Mouse (Mus musculus) stomach, postnatal 0 days (tissue): ENCODE measurements around the gene Angel1. TPM values are rescaled to one million over a fixed set of nuclear protein-coding genes. Genes with fewer than 3 reads are reported as not detected.
A peak's percentile ranks its signal among the peaks of the same experiment; 100 is the strongest.

Source experiments
- ATAC-seq: fragments of 200-750 bp; cut with Nextera tagmentation; 2 replicates; pipeline ENCODE4 v1.8.0; 2017; ENCODE audit not compliant: low FRiP score, low TSS enrichment
- DNase-seq: peaks from one replicate; pipeline ENCODE4 v3.0.0-alpha.2; 2016; ENCODE audit warnings: low spot score
- H3K27ac ChIP-seq: fragments of 300-500 bp; sonication (generic); replicated peaks from 2 replicates; pipeline ENCODE4 v1.5.1; 2014; ENCODE audit warnings: mild to moderate bottlenecking, control low read depth
- H3K27me3 ChIP-seq: fragments of 300-500 bp; sonication (generic); 2 replicates; pipeline ENCODE4 v1.6.1; 2014; ENCODE audit warnings: low read length; ENCODE audit not compliant: control insufficient read depth, insufficient read depth
- H3K36me3 ChIP-seq: fragments of 300-500 bp; sonication (generic); 2 replicates; pipeline ENCODE4 v1.6.1; 2014; ENCODE audit warnings: low read length, mixed read lengths; ENCODE audit not compliant: control insufficient read depth, insufficient read depth
- H3K4me1 ChIP-seq: fragments of 300-500 bp; sonication (generic); replicated peaks from 2 replicates; pipeline ENCODE4 v1.6.1; 2014; ENCODE audit warnings: antibody characterized with exemption; ENCODE audit not compliant: control insufficient read depth, insufficient read depth
- H3K4me2 ChIP-seq: fragments of 300-500 bp; sonication (generic); replicated peaks from 2 replicates; pipeline ENCODE4 v1.6.1; 2014; ENCODE audit warnings: low read depth, mild to moderate bottlenecking, control low read depth, moderate library complexity
- H3K4me3 ChIP-seq: fragments of 300-500 bp; sonication (generic); 2 replicates; pipeline ENCODE4 v1.5.1; 2014; ENCODE audit warnings: low read depth, low read length, control low read depth
- H3K9ac ChIP-seq: fragments of 300-500 bp; sonication (generic); 2 replicates; pipeline ENCODE4 v1.6.1; 2014; ENCODE audit warnings: mild to moderate bottlenecking, low read length, control low read depth, mixed read lengths
- H3K9me3 ChIP-seq: fragments of 300-500 bp; sonication (generic); 2 replicates; pipeline ENCODE4 v1.6.1; 2016; ENCODE audit warnings: low read length; ENCODE audit not compliant: control insufficient read depth
- CTCF ChIP-seq: IDR thresholded peaks from 2 replicates; pipeline ENCODE4 v1.5.1; 2016; ENCODE audit warnings: antibody characterized with exemption, low read depth, mild to moderate bottlenecking, moderate library complexity
- EP300 ChIP-seq: optimal IDR thresholded peaks from 2 replicates; pipeline ENCODE3; 2016; ENCODE audit warnings: antibody characterized with exemption
- WGBS: fragments of 180-500 bp; shearing (Covaris S2); extraction: QIAGEN DNeasy Blood & Tissue Kit; methylation state at CpG from one replicate; pipeline ENCODE4 v1.1.7; 2014; 5-methylcytosine and 5-hydroxymethylcytosine counted together
- polyA plus RNA-seq: library from polyadenylated mRNA; unstranded; fragments of >200 nt; fragmentation: Nextera tagmentation; extraction: Ambion mirVana; gene quantifications from 2 replicates; pipeline ENCODE4 v1.2.1, GENCODE M21; 2015

Angel1 gene
- polyA plus RNA-seq, 1 experiment from 2014 or later, result 3.9 TPM

DNA sequence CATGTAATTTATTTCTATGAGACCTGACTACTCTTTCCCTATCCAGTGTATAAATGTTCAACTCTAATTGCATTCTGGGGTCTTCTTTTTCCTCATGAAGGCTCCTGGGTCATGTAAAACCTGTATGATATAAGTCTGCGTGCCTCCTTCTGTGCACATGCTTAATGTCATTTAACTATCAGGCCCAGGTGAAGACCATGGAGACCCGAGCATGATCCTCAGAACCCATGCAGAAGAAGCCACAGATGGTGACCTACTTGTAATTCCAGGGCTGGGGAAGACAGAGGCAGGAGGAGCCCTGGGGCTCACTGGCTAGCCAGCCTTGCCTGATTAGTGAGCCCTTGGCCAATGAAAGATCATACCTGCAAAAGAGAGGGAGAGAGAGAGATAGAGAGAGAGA is 65.8 kb downstream of the Angel1 start:
- Histone ChIP-seq H3K27me3 (no peaks in the 10 kb centered on the region), H3K36me3 (no peaks in the 10 kb centered on the region), H3K4me3 (no peak overlapping the region), H3K9me3 (no peaks in the 10 kb centered on the region), H3K4me2 (no peak overlapping the region), H3K4me1 (no peaks in the 10 kb centered on the region), H3K27ac (no peak overlapping the region), H3K9ac (no peak overlapping the region)
- ATAC-seq (no peak), DNase-seq (no peak)
- TF ChIP-seq EP300 (no peak), CTCF (no peak)
- WGBS, result 82% methylated on average over 2 of the region's 2 CpGs

DNA sequence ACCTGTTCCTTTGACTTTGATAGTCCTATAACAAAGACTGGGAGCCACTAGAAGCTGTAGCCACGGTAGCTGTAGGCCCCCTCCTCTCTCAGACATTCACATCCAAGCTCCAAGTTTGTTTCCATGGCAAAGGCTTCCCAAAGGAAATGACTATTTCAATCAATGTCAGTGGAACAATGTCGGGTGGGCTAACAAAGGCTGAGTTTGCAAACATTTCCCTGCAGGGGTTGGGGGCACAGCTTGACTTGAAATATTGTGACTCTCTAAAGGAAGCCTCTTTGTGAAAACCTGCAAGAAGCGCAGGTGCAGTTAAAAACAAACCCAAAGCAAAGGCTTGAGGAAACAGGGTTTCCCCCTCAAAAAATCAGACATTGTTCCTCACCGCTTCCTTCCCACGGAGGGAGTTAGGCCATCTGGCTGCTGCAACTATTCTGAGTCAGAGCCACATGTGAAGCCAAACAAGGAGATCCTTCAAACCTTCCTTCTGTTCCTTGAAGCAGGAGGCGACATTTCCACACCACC is 66.8 kb downstream of the Angel1 start:
- peaks cover 3% of the 10 kb centered on the region; the same call in 1 of the 2 replicates for H3K4me1 ChIP-seq
- no peaks in the 10 kb centered on the region for H3K27me3 ChIP-seq
- no peak overlapping the region for H3K4me3 ChIP-seq
- WGBS, result 22% methylated on average over 6 of the region's 6 CpGs
- no peaks in the 10 kb centered on the region for H3K36me3 ChIP-seq
- H3K9me3 ChIP-seq, result no peaks in the 10 kb centered on the region
- H3K27ac ChIP-seq, result no peak overlapping the region
- DNase-seq, result no peak
- no peak overlapping the region for H3K4me2 ChIP-seq
- no peak for ATAC-seq
- TF ChIP-seq CTCF (no peak), EP300 (no peak)
- H3K9ac ChIP-seq, result no peak overlapping the region

DNA sequence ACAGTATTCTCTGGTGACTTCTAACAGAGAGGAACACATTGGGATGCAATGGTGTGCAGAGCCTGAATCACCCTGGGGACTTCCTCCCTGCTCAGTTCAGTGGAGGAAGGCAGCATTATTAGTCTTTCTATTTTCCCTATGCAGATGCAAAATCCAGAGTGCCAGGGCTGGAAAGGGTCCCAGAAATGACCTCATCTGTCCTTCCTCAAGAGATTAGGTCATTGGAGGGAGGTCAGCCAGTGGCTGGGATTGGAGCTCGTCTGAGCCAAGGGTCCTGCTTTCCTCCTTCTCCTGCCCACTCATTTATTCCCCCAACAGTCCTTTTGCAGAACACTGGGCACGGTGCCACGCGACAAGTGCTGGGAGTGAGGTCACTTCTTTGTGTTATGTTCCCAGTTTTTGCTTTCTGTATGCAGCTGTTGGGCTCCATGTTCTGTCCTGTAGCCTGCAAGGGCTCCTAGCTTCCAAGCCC is 73.7 kb downstream of the Angel1 start:
- Histone ChIP-seq H3K4me1 (peaks cover 3% of the 10 kb centered on the region; the same call in 1 of the 2 replicates), H3K27me3 (no peaks in the 10 kb centered on the region), H3K36me3 (no peaks in the 10 kb centered on the region), H3K4me2 (no peak overlapping the region), H3K27ac (no peak overlapping the region), H3K9me3 (no peaks in the 10 kb centered on the region), H3K9ac (no peak overlapping the region; the same call in 1 of the 2 replicates), H3K4me3 (no peak overlapping the region)
- WGBS, result 35% methylated on average over 4 of the region's 4 CpGs
- peak; percentile 86 for ATAC-seq
- peak; percentile 57 for DNase-seq
- no peak for TF ChIP-seq CTCF

DNA sequence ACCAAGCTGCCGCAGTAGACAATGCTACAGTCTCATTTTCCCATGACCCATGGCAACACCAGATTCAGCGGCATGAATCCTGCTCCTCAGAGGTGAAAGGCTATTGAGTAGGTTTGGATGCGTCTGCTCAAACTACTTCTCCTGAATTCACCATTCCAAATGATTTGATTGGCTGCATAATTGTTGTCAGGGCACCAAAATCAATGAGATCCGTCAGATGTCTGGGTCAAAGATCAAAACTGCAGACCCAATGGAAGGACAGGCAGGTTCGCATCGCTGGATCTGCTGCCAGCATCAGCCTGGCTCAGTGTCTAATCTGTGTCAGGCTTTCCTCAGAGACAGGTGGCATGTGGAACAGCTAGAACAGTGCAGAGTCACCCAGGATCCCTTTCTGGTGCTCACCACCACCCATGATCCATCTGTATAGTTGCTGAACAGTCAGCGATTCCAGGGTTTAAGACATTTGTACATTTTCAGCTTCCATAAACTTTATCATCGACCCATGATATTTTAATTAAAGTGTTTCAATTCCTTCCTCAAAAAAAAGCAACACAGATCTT is 74.9 kb downstream of the Angel1 start:
- TF ChIP-seq EP300 (no peak), CTCF (no peak)
- H3K4me3 ChIP-seq, result no peak overlapping the region
- no peaks in the 10 kb centered on the region for H3K36me3 ChIP-seq
- ATAC-seq (no peak), DNase-seq (no peak)
- H3K4me2 ChIP-seq, result no peak overlapping the region
- no peaks in the 10 kb centered on the region for H3K27me3 ChIP-seq
- H3K9ac ChIP-seq, result no peak overlapping the region
- H3K9me3 ChIP-seq, result no peaks in the 10 kb centered on the region
- 87% methylated on average over 8 of the region's 8 CpGs for WGBS
- peaks cover 3% of the 10 kb centered on the region; the same call in 1 of the 2 replicates for H3K4me1 ChIP-seq
- H3K27ac ChIP-seq, result no peak overlapping the region

Other genes with a start within 250 kb of the Angel1 start
- 3.4 and 3.5 TPM in 2 replicates for gene Vash1, start 47.8 kb downstream of the Angel1 start, polyA plus RNA-seq
- gene Lrrc74a, start 7.9 kb upstream of the Angel1 start, polyA plus RNA-seq, result not detected in 2 replicates
- 19.1 and 19.8 TPM in 2 replicates for gene Irf2bpl, start 158.3 kb upstream of the Angel1 start, polyA plus RNA-seq
- gene Cipc, start 220.6 kb upstream of the Angel1 start, polyA plus RNA-seq, result 10.1 and 10.8 TPM in 2 replicates